Mouse (Mus musculus) brown adipose tissue, adult 24 weeks (tissue): ENCODE measurements around the gene Gapdhs. TPM values are rescaled to one million over a fixed set of nuclear protein-coding genes. Genes with fewer than 3 reads are reported as not detected.

Experiments used
- H3K27ac ChIP-seq: fragments of 200-500 bp; replicated peaks from 2 replicates; pipeline ENCODE4 v1.5.1; 2012; ENCODE audit warnings: low read depth, mild to moderate bottlenecking, low read length
- H3K4me1 ChIP-seq: fragments of 200-500 bp; 2 replicates; pipeline ENCODE4 v1.6.1; 2012; ENCODE audit warnings: low read length, mixed read lengths; ENCODE audit not compliant: control insufficient read depth, insufficient read depth, insufficient read length
- H3K4me3 ChIP-seq: fragments of 200-500 bp; 2 replicates; pipeline ENCODE4 v1.5.1; 2012; ENCODE audit warnings: low read depth, mild to moderate bottlenecking, low read length, moderate library complexity; ENCODE audit not compliant: insufficient read depth
- polyA plus RNA-seq: library from polyadenylated mRNA; stranded (reverse); fragments of >200 nt; gene quantifications from 2 replicates; pipeline ENCODE4 v1.2.4, GENCODE M21; 2012; ENCODE audit not compliant: missing spikeins, insufficient read depth, insufficient read length

The Gapdhs gene
- polyA plus RNA-seq, 1 experiment: not detected

DNA sequence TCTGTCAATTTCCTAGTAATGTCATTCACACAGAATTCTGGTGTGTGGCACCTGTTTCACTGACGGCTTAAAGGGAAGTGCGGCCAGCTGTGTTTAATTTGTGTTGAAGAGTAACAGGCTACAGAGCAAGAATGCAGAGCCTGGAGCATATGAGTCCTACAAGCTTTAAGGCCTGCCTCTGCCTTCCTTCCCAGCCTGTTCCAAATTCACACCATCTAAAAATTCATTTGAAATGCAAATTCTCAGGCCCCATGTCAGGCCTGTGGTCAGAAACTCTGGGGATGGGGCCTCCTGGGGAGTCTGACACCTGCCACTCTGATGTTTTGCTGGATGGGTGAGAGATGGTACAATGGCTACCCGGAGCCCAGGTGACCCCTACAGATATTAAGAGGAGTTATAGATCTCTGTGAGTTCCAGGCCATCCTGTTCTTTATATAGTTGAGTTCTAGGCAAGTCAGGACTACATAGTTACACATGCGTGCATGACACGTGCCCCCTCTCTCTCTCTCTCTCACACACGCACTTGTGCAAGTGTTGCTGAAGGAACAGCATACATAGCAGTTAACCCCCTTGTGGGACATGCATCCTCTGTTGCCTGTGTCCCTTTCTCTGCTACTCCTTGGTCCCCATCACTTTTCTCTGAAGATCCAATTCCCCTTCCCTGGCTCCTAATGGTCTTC is 20.1 kb downstream of the Gapdhs start:
- Histone ChIP-seq H3K4me3 (no peak overlapping the region), H3K27ac (no peak overlapping the region), H3K4me1 (0 out of 2 replicates have a peak, but pooled peaks cover 2% of the 10 kb centered on the region)

DNA sequence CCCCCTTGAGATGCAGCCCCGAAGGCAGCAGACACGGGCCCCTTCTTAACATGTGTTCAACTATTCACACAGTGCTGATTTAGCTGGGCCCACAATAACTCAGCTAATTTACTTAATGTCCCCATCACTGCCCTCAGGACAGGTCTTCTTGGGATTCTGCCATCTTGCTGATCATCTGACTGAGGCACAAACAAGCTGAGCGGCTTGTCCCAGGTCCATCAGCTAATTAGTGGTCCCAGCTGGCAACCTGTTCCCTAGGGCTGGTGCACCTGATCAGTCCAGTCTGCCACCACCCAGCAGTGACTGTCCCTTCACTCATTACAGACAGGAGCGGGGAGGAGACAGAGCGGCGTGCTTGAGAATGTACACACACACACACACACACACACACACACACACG is 22.2 kb downstream of the Gapdhs start:
- Histone ChIP-seq H3K4me3 (no peak overlapping the region), H3K4me1 (no peaks in the 10 kb centered on the region; the same call in 1 of the 2 replicates), H3K27ac (no peak overlapping the region)

DNA sequence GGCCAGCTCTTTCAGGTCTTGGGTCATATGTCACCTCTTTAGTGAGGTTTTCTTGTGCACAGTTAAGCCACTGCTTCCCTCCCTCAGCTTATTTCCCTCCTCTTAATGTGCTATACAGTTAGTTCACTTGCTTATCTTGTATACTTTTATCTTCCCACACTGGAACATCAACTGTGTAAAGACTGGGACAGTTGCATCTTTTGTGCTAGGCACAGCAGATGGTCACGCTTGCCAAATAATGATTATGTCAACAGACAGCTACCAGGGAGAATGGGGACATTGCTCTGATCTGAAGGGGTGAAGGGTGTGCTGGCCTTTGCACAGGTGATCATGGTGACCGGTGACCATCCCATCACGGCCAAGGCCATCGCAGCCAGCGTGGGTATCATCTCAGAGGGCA is 23.8 kb downstream of the Gapdhs start:
- Histone ChIP-seq H3K4me3 (no peak overlapping the region), H3K27ac (no peak overlapping the region), H3K4me1 (no peaks in the 10 kb centered on the region; the same call in 1 of the 2 replicates)

DNA sequence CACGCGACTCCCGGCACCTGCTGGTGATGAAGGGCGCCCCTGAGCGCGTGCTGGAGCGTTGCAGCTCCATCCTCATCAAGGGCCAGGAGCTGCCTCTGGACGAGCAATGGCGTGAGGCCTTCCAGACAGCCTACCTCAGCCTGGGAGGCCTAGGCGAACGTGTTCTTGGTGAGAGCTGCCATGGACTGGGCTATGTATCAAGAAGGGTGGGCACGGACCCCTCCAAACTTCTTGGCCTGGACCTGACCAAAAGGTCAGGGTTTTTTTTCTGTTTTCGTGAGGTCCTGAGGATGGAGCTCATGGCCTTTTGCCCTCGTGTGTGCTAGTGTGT is 25.8 kb downstream of the Gapdhs start:
- no peaks in the 10 kb centered on the region; the same call in 1 of the 2 replicates for H3K4me1 ChIP-seq
- no peak overlapping the region for H3K27ac ChIP-seq
- H3K4me3 ChIP-seq: peak overlapping the region; percentile 13; the same call in 1 of the 2 replicates

DNA sequence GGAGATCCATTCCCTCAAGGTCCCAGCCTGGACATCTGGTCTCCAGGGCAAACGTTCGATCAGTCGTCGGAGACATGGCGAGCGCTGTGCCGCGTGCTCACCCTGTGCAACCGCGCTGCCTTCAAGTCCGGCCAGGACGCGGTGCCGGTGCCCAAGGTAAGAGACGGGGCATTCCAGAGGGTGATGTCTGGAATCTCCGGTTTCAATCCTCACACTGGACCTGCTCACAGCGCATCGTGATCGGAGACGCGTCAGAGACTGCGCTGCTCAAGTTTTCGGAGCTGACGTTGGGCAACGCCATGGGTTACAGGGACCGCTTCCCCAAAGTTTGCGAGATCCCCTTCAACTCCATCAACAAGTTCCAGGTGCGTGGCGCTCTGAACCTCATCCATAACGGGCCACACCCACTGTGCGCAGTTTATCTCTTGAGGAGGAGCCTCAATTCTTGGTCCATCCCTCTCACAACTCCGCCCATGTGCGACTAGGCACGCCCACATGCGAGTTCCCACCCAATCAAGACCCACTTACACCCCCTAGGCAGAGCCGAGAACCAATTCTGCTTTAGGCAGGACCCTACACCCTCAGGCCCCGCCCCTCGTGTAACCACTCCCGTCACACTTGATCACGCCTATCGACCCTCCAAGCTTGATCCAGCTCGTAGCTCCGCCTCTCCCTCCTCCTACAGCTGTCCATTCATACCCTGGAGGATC is 26.3 kb downstream of the Gapdhs start:
- no peaks in the 10 kb centered on the region; the same call in 1 of the 2 replicates for H3K4me1 ChIP-seq
- peak overlapping the region; percentile 13; the same call in 1 of the 2 replicates for H3K4me3 ChIP-seq
- H3K27ac ChIP-seq: no peak overlapping the region

DNA sequence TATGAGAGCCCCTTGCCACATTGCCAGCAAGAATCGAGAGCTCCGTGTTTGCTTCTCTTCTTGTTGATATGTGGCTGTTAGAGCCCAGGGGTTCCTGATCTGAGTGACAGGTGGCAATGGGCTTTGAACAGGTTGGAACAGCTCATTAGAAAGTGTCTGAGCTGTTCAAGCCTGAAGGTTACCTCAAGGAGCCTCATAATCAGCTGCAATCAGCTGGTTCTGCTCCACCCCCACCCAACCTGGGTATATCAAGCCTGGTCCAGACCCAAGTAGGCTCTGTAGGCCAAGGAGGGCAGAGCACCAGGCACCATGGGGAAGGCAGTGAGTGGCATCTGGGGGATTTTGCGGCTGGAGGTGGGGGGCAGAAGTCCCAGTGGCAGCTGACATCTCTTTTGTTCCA is 31.5 kb downstream of the Gapdhs start, which contains the start of gene Atp4a:
TSS of gene Atp4a (plus strand) at position 268 of the 400 bp plus-strand sequence.
- H3K4me3 ChIP-seq: no peak within 1 kb of the TSS
- H3K4me1 ChIP-seq: no peaks in the 10 kb centered on the region
- H3K27ac ChIP-seq: no peak within 1 kb of the TSS

DNA sequence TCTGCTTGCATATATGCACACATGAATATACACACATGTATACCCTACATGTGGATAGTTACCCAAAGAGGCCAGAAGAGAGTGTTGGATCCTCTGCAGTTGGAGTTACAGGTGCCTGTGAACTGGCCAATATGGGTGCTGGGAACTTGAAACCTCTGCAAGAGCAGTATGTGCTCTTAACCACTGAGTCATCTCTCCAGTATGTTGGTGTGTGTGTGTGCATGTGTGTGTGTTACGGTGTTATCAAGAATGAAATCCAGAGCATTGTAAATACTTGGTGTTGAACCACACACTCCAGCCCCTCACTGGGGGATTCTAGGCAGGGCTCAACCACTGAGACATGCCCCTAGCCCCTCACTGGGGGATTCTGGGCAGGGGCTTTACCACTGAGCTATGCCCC is 36.0 kb downstream of the Gapdhs start:
- Histone ChIP-seq H3K4me1 (no peaks in the 10 kb centered on the region), H3K4me3 (no peak overlapping the region), H3K27ac (no peak overlapping the region)

DNA sequence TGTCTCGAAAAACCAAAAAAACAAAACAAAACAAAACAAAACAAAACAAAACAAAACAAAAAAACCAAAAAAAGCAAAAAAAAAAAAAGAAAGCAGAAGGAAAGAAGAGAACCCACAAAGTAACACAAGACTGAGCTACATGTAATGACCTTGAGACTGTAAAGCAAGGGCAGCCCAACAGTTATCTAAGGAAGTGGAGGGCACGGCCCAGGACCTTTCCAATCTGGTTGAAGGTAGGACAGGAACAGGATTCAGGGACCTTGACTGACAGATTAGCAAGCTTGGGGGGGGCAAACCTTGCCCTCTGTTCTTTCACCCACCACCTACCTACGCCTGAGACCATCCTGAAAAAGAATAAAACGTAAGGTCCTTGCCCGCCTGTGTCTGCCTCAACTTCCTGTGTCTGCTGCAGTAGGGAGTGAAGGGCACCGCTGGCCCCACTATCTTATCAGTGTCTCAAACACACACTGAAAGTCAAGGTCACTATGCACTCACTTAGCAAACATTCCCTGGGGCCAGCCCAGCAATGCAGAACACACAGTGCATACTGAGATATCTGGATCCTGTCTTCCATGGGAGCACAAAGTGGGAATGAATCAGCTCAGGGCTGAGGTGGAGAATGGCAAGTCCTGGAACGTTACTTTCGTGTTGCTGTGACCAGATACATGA is 37.1 kb downstream of the Gapdhs start:
- Histone ChIP-seq H3K4me1 (no peaks in the 10 kb centered on the region), H3K4me3 (no peak overlapping the region), H3K27ac (no peak overlapping the region)

DNA sequence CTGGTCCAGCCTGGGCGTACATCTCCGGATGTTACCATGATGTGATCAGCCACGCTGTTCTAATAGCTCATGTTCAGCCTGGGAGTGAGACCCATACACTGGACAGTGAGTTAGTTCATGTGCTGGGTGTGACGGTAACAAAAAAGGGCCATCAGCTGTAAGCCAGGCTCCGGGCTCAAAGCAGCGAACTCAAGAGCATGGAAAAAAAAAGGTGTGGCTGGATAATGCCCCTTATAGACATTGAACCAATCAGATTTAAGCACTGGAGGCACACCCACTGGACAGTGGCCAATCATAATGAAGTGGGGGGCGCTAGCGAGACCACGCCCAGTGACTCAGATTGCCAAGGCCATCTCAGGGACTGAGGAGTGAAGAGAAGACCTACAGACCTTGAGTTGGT is 44.9 kb downstream of the Gapdhs start, which contains the start of gene 2200002J24Rik:
TSS of gene 2200002J24Rik (plus strand) at position 338 of the 400 bp plus-strand sequence.
- Histone ChIP-seq H3K4me1 (no peaks in the 10 kb centered on the region), H3K27ac (no peak within 1 kb of the TSS), H3K4me3 (no peak within 1 kb of the TSS)

DNA sequence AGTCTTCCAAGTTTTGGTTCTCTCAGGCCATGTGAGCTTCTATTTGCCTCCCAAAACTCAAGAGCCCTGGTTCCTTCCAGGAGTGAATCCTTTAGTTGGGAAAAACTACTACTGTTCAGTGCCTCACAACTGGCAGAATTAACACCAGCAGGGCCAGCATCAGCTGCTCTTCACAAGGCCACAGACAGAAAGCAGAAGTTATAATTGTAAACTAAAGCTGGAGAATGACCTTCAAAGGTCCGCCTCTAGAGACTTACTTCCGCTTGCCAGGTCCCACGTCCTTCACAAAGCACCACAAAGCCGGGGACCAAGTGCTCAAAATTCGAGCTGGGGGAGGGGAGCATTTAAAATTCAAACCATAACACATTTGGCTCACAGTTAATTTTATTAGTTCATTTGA is 45.4 kb downstream of the Gapdhs start:
- no peaks in the 10 kb centered on the region for H3K4me1 ChIP-seq
- H3K4me3 ChIP-seq: no peak overlapping the region
- H3K27ac ChIP-seq: no peak overlapping the region

DNA sequence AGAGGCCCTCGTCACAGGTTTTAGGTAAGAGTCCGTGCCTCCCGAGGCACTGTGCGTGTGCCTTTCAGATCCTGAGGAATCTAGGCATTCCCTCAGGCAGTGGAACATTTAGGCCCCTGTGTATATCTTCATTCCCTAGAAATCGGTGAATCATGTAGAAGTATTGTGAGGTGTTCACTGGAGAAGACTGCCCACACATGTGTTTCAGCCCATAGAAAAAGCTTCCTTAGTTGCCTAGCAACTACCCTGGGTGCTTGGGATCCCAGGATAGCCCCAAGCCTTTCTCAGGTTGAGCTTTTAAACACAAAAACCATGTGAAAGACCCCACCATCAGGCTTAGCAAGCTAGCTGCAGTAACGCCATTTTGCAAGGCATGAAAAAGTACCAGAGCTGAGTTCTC is 55.2 kb downstream of the Gapdhs start:
- Histone ChIP-seq H3K27ac (no peak overlapping the region), H3K4me1 (no peaks in the 10 kb centered on the region), H3K4me3 (no peak overlapping the region)

DNA sequence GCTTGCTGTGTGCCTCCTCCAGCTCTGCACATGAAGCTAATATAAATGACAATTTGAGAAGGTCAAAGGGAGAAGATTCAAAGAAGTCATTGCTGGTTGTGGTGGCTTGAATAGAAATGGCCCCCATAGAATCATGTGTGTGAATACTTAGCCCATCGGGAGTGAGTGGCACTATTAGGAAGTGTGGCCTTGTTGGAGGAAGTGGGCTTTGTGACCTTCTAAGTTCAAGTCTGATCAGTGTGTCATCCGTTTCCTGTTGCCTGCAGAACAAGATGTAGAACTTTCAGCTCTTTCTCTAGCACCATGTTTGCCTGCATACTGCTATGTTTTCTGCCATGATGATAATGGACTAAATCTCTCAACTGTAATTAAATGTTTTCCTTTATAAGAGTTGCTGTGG is 60.1 kb downstream of the Gapdhs start:
- no peaks in the 10 kb centered on the region for H3K4me1 ChIP-seq

DNA sequence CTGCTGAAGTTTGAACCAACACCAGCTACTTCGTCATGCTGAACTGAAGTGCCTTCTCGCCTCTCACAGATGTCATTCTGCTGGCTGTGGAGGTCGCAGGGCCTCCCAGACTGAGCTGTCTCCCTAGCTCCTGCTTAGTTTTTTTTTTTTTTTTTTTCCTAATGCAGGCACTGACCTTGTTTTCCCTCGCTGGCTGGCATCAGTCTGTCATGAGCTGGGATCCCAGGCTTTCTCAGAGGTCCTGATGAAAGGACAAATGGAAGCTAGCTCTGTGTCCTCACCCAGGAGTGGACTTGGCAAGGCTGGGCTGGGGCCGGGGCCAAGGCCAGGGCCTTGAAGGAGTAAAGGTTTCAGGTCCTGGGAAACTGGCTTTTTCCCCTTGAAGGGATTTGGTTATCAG is 61.6 kb downstream of the Gapdhs start:
- Histone ChIP-seq H3K4me1 (no peaks in the 10 kb centered on the region), H3K27ac (no peak overlapping the region), H3K4me3 (no peak overlapping the region)

More for the DNA sequence above, 60.1 kb downstream of the Gapdhs start:
- H3K4me3 ChIP-seq: no peak overlapping the region
- H3K27ac ChIP-seq: no peak overlapping the region
